ENCODE assay signal across 13 mouse cellular contexts in genomic region chr15:96728993-96729392, GRCm38 (mm10). TPM values are rescaled to one million over a fixed set of nuclear protein-coding genes. Genes with fewer than 3 reads are reported as not detected.
DNase-seq lines count a peak whose midpoint lies in the region; ATAC-seq and TF ChIP-seq lines count a peak whose summit lies in the region.
"Had no signal": no experiment of that assay in that cellular context is flagged by ENCODE, and none has a peak within 500 bp of the region (broad histone marks: within the 10 kb centered on the region; RNA-seq: fewer than 3 reads in every experiment).

No protein-coding gene starts in this region.

- H3ac ChIP-seq in myocyte (ENCODE audit: control insufficient read depth, insufficient read length) = no peak overlapping the region

- peak; percentile 78 for DNase-seq in heart, adult 11 months
- DNase-seq in heart, postnatal 10 days = no peak
- DNase-seq in lung, postnatal 4 days = no peak
- DNase-seq in heart, adult 18-20 months = no peak
- DNase-seq: adrenal gland, adult 2 months; cerebellum, postnatal 14 days had no signal

- intact Hi-C loops in heart, postnatal 10 days (cut with DNase I) = no loop called here

- no peak overlapping the region for H3K9ac ChIP-seq in lung, embryonic 16.5 days (ENCODE audit: low read length)
- H3K9ac ChIP-seq in limb, embryonic 13.5 days = no peak overlapping the region

- WGBS in lung, embryonic 16.5 days = 22% methylated on average over 10 of the region's 10 CpGs
- 28% methylated on average over 10 of the region's 10 CpGs for WGBS in limb, embryonic 13.5 days

- H3K4me3 ChIP-seq in lung, embryonic 16.5 days (ENCODE audit: low read length) = no peak overlapping the region
- no peak overlapping the region for H3K4me3 ChIP-seq in limb, embryonic 13.5 days
- no peak overlapping the region for H3K4me3 ChIP-seq in myocyte
- H3K4me3 ChIP-seq: erythroblast, embryonic 14.5 days had no signal

- no peaks in the 10 kb centered on the region for H3K36me3 ChIP-seq in lung, embryonic 16.5 days (ENCODE audit: control insufficient read depth, insufficient read depth, low read length)
- no peaks in the 10 kb centered on the region for H3K36me3 ChIP-seq in limb, embryonic 13.5 days
- H3K36me3 ChIP-seq in myocyte (ENCODE audit: control insufficient read depth, insufficient read depth) = no peaks in the 10 kb centered on the region

- peak overlapping the region; percentile 50; the same call in 1 of the 2 replicates for H3K27ac ChIP-seq in lung, embryonic 16.5 days (ENCODE audit: low read length)
- H3K27ac ChIP-seq in limb, embryonic 13.5 days = peak overlapping the region; percentile 44
- H3K27ac ChIP-seq: hindbrain, postnatal 0 days had no signal

- peak; percentile 68; the same call in 1 of the 2 replicates for ATAC-seq in lung, embryonic 16.5 days (ENCODE audit: low read depth)
- ATAC-seq in limb, embryonic 13.5 days (ENCODE audit: low FRiP score, low read depth) = no peak
- ATAC-seq in activated CD4-positive, CD25-positive, alpha-beta regulatory T cell, adult 4 months = no peak
- ATAC-seq: hindbrain, postnatal 0 days had no signal

- TF ChIP-seq POLR2A in myocyte (IDR thresholded peaks at IDR 0.05; ENCODE audit: insufficient read length, low read depth) = no peak

- no peaks in the 10 kb centered on the region for H3K79me2 ChIP-seq in myocyte (ENCODE audit: control insufficient read depth, insufficient read depth)

- H3K27me3 ChIP-seq in lung, embryonic 16.5 days (ENCODE audit: control insufficient read depth, insufficient read depth, low read depth, low read length) = no peaks in the 10 kb centered on the region
- H3K27me3 ChIP-seq in limb, embryonic 13.5 days = no peaks in the 10 kb centered on the region
- no peaks in the 10 kb centered on the region for H3K27me3 ChIP-seq in myocyte (ENCODE audit: control insufficient read depth, insufficient read depth, insufficient read length)

- H3K4me2 ChIP-seq in lung, embryonic 16.5 days (ENCODE audit: low read depth, low read length) = no peak overlapping the region
- H3K4me2 ChIP-seq in limb, embryonic 13.5 days (replicated peaks) = no peak overlapping the region
- peak overlapping the region; percentile 63 for H3K4me2 ChIP-seq in myocyte (ENCODE audit: low read depth)
- H3K4me2 ChIP-seq: heart, embryonic 11.5 days had no signal

- no peaks in the 10 kb centered on the region for H3K9me3 ChIP-seq in lung, embryonic 16.5 days (ENCODE audit: control insufficient read depth, low read length)
- no peaks in the 10 kb centered on the region for H3K9me3 ChIP-seq in limb, embryonic 13.5 days

- peaks cover 12% of the 10 kb centered on the region for H3K4me1 ChIP-seq in lung, embryonic 16.5 days (replicated peaks; ENCODE audit: control insufficient read depth, insufficient read depth, low read length)
- peaks cover 26% of the 10 kb centered on the region for H3K4me1 ChIP-seq in limb, embryonic 13.5 days

TF ChIP-seq in myocyte, 11 proteins besides CTCF, POLR2A, EP300 and RAD21:
- no peak for TF ChIP-seq MYOG (IDR thresholded peaks at IDR 0.05; ENCODE audit: control insufficient read depth in 1 of 3, insufficient read depth in 1 of 3, insufficient read length in 2 of 3, low read depth in 2 of 3)
- TF ChIP-seq SRF (IDR thresholded peaks at IDR 0.05; ENCODE audit: control insufficient read depth, insufficient read length, low read depth) = no peak
- no peak for TF ChIP-seq TCF12 (IDR thresholded peaks at IDR 0.05; ENCODE audit: insufficient read depth, poor library complexity, severe bottlenecking)
- TF ChIP-seq MAX (IDR thresholded peaks at IDR 0.05; ENCODE audit: low read depth) = no peak
- no peak for TF ChIP-seq CEBPB (IDR thresholded peaks at IDR 0.05; ENCODE audit: insufficient read depth, poor library complexity, severe bottlenecking)
- no peak for TF ChIP-seq USF1 (IDR thresholded peaks at IDR 0.05; ENCODE audit: low read depth)
- no peak for TF ChIP-seq MYOD1 (IDR thresholded peaks at IDR 0.05; ENCODE audit: control insufficient read depth in 1 of 3, insufficient read length in 2 of 3, low read depth in 2 of 3)
- TF ChIP-seq POLR2AphosphoS2 (IDR thresholded peaks at IDR 0.05; ENCODE audit: insufficient read length, low read depth) = no peak
- no peak for TF ChIP-seq REST (IDR thresholded peaks at IDR 0.05; ENCODE audit: insufficient read depth, insufficient read length)

RNA-seq across cellular contexts. Expression of gene Slc38a2, which starts 29.5 kb away (rescaled TPM):
- total RNA-seq in heart, postnatal 10 days (2021) = 100 to 1,000 TPM; 312 to 340 TPM
- polyA plus RNA-seq in lung, embryonic 16.5 days (2015; fragmentation: Nextera tagmentation; extraction: Ambion mirVana) = 143 and 155 TPM in 2 replicates
- polyA plus RNA-seq in limb, embryonic 13.5 days (2015; fragmentation: Nextera tagmentation; extraction: Ambion mirVana) = 157 and 165 TPM in 2 replicates
- polyA plus RNA-seq in myocyte (2012; fragmentation: generic; extraction: Trizol) = 95.0 TPM
- 10 to 100 TPM; 36.1 to 47.0 TPM for polyA plus RNA-seq in activated CD4-positive, CD25-positive, alpha-beta regulatory T cell, adult 4 months (2017; shearing (Covaris generic))
- 100 to 1,000 TPM; 194 to 206 TPM for total RNA-seq in heart, adult 18-20 months (2021)
